Mouse (Mus musculus) heart, embryonic 11.5 days (tissue): ENCODE data around the gene Glcci1. TPM values are rescaled to one million over a fixed set of nuclear protein-coding genes. Genes with fewer than 3 reads are reported as not detected.

Source experiments
- ATAC-seq: fragments of 200-750 bp; cut with Nextera tagmentation; replicated peaks from 2 replicates; pipeline ENCODE4 v1.8.0; 2017; ENCODE audit warnings: moderate library complexity; ENCODE audit not compliant: insufficient number of reproducible peaks, low FRiP score, low TSS enrichment
- H3K27ac ChIP-seq: fragments of 300-500 bp; sonication (generic); 2 replicates; pipeline ENCODE4 v1.5.1; 2014; ENCODE audit warnings: mild to moderate bottlenecking, low read depth, low read length
- H3K27me3 ChIP-seq: fragments of 300-500 bp; sonication (generic); 2 replicates; pipeline ENCODE4 v1.6.1; 2014; ENCODE audit warnings: mild to moderate bottlenecking, low read length, mixed read lengths; ENCODE audit not compliant: control insufficient read depth, insufficient read depth
- H3K36me3 ChIP-seq: fragments of 300-500 bp; sonication (generic); 2 replicates; pipeline ENCODE4 v1.6.1; 2014; ENCODE audit warnings: mild to moderate bottlenecking, low read length, moderate library complexity, mixed read lengths; ENCODE audit not compliant: control insufficient read depth, insufficient read depth
- H3K4me1 ChIP-seq: fragments of 300-500 bp; sonication (generic); 2 replicates; pipeline ENCODE4 v1.6.1; 2014; ENCODE audit warnings: low read length; ENCODE audit not compliant: control insufficient read depth, insufficient read depth
- H3K4me2 ChIP-seq: fragments of 300-500 bp; sonication (generic); 2 replicates; pipeline ENCODE4 v1.6.1; 2014; ENCODE audit warnings: mild to moderate bottlenecking, moderate library complexity
- H3K4me3 ChIP-seq: fragments of 300-500 bp; sonication (generic); 2 replicates; pipeline ENCODE4 v1.5.1; 2014; ENCODE audit warnings: low read depth, low read length
- H3K9ac ChIP-seq: fragments of 300-500 bp; sonication (generic); 2 replicates; pipeline ENCODE4 v1.6.1; 2014; ENCODE audit warnings: mild to moderate bottlenecking, low read depth, low read length, moderate library complexity
- H3K9me3 ChIP-seq: fragments of 300-500 bp; sonication (generic); replicated peaks from 2 replicates; pipeline ENCODE4 v1.6.1; 2016; ENCODE audit warnings: low read length; ENCODE audit not compliant: control insufficient read depth
- WGBS: fragments of 180-500 bp; shearing (Covaris S2); extraction: QIAGEN DNeasy Blood & Tissue Kit; methylation state at CpG from one replicate; pipeline ENCODE4 v1.1.7; 2014; ENCODE audit not compliant: insufficient replicate concordance; 5-methylcytosine and 5-hydroxymethylcytosine counted together
- polyA plus RNA-seq: library from polyadenylated mRNA; unstranded; fragments of >200 nt; fragmentation: Nextera tagmentation; extraction: Ambion mirVana; gene quantifications from 2 replicates; pipeline ENCODE4 v1.2.1, GENCODE M21; 2014

The Glcci1 gene
- polyA plus RNA-seq, 1 experiment from 2014 or later, result 7.4 TPM

DNA sequence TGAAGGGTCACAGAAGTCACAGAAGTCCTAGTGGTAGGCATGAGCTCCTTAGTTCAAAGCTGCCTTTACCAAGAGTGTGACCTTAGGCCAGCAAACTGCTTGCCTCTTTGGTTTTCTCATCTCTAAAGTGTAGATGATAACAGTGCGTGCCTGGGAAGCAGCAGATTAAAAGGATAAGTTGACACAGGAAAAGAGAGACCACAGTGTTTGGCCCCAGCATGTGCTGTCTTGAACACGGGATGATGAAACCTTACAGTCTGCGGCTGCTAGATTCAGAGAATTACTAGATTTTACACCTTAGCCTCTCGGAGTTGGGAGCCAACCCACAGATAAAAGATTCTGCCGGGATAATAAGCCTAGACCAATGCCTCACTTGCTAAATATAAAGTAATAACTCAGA is 131.5 kb downstream of the Glcci1 start:
- 68% methylated on average over 5 of the region's 5 CpGs for WGBS
- no peak overlapping the region for H3K4me2 ChIP-seq
- H3K9me3 ChIP-seq, result no peaks in the 10 kb centered on the region
- H3K27ac ChIP-seq, result no peak overlapping the region
- no peaks in the 10 kb centered on the region for H3K36me3 ChIP-seq
- ATAC-seq, result no peak
- H3K4me3 ChIP-seq, result no peak overlapping the region
- H3K4me1 ChIP-seq, result no peaks in the 10 kb centered on the region
- H3K9ac ChIP-seq, result no peak overlapping the region
- H3K27me3 ChIP-seq, result no peaks in the 10 kb centered on the region

DNA sequence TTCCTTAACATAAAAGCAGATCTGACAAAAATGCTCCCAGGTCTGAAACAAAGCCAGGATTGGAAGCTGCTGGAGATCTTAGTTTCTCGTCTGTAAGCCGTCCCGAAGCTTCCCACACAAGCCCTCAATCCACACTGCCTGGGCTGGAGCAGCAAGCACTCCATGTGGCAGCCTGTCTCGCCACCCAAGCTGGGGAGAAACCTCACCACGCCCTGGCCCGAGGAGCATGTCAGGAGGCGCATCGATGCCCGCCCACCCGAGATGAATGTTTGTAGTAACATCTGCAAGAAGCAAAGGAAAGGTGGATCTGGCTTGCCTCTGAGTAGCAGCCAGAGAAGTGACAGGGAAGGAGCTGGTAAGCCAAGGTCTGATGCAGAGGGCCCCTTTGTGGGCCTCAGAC is 135.3 kb downstream of the Glcci1 start:
- no peak for ATAC-seq
- no peaks in the 10 kb centered on the region for H3K27me3 ChIP-seq
- no peak overlapping the region for H3K4me3 ChIP-seq
- no peaks in the 10 kb centered on the region for H3K9me3 ChIP-seq
- 81% methylated on average over 10 of the region's 10 CpGs for WGBS
- no peak overlapping the region for H3K9ac ChIP-seq
- no peak overlapping the region for H3K27ac ChIP-seq
- peaks cover 5% of the 10 kb centered on the region; the same call in 1 of the 2 replicates for H3K4me1 ChIP-seq
- no peak overlapping the region for H3K4me2 ChIP-seq
- no peaks in the 10 kb centered on the region for H3K36me3 ChIP-seq

DNA sequence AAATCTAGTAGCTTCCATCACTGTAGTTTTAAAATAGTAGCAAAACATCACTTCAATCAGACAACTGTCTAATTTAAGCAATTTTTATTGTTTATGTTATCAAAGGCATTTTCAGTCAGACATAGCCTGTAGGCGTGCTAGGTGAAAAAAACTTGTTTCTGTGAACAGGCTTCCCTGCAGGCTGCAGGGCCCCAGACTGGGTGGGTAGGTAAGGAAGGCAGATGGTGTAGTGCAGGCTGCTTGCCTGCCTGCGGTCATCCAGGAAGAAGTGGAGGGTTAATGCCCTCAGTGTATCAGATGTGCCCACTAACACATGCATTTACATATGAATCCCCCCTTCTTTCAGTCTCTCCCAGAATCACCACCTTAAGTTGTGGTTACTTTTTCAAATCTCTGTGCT is 136.3 kb downstream of the Glcci1 start:
- Histone ChIP-seq H3K9me3 (no peaks in the 10 kb centered on the region), H3K4me2 (no peak overlapping the region), H3K4me1 (peaks cover 5% of the 10 kb centered on the region; the same call in 1 of the 2 replicates), H3K27me3 (no peaks in the 10 kb centered on the region), H3K36me3 (no peaks in the 10 kb centered on the region), H3K4me3 (no peak overlapping the region), H3K27ac (no peak overlapping the region), H3K9ac (no peak overlapping the region)
- no peak for ATAC-seq
- WGBS, result 74% methylated on average over 2 of the region's 2 CpGs
